Mouse (Mus musculus) liver, embryonic 12.5 days (tissue): Measurements from ENCODE around the gene Smarcd3. TPM values are rescaled to one million over a fixed set of nuclear protein-coding genes. Genes with fewer than 3 reads are reported as not detected.
A peak's percentile ranks its signal among the peaks of the same experiment; 100 is the strongest.
"Not testable (repeated sequence)": the region's sequence is repeated elsewhere in the genome, so short reads cannot be mapped to it uniquely, and the experiment has no call there.

Source experiments
- ATAC-seq: fragments of 200-750 bp; cut with Nextera tagmentation; 2 replicates; pipeline ENCODE4 v1.8.0; 2017; ENCODE audit warnings: moderate number of reproducible peaks, mild to moderate bottlenecking, moderate library complexity
- H3K27ac ChIP-seq: fragments of 300-500 bp; sonication (generic); 2 replicates; pipeline ENCODE4 v1.5.1; 2016; ENCODE audit warnings: mild to moderate bottlenecking
- H3K27me3 ChIP-seq: fragments of 300-500 bp; sonication (generic); replicated peaks from 2 replicates; pipeline ENCODE4 v1.6.1; 2016; ENCODE audit warnings: mild to moderate bottlenecking, moderate library complexity
- H3K36me3 ChIP-seq: fragments of 300-500 bp; sonication (generic); 2 replicates; pipeline ENCODE4 v1.6.1; 2016; ENCODE audit warnings: mild to moderate bottlenecking, moderate library complexity
- H3K4me1 ChIP-seq: fragments of 300-500 bp; sonication (generic); 2 replicates; pipeline ENCODE4 v1.6.1; 2016
- H3K4me2 ChIP-seq: fragments of 300-500 bp; sonication (generic); 2 replicates; pipeline ENCODE4 v1.6.1; 2016; ENCODE audit warnings: mild to moderate bottlenecking, moderate library complexity
- H3K4me3 ChIP-seq: fragments of 300-500 bp; sonication (generic); 2 replicates; pipeline ENCODE4 v1.5.1; 2016; ENCODE audit warnings: mild to moderate bottlenecking, moderate library complexity
- H3K9ac ChIP-seq: fragments of 300-500 bp; sonication (generic); 2 replicates; pipeline ENCODE4 v1.6.1; 2016; ENCODE audit warnings: mild to moderate bottlenecking, moderate library complexity
- H3K9me3 ChIP-seq: fragments of 300-500 bp; sonication (generic); replicated peaks from 2 replicates; pipeline ENCODE4 v1.6.1; 2016; ENCODE audit warnings: mild to moderate bottlenecking, moderate library complexity
- WGBS: fragments of 180-500 bp; shearing (Covaris S2); methylation state at CpG from one replicate; pipeline ENCODE4 v1.1.7; 2016; ENCODE audit not compliant: insufficient replicate concordance; 5-methylcytosine and 5-hydroxymethylcytosine counted together
- polyA plus RNA-seq: library from polyadenylated mRNA; unstranded; fragments of >200 nt; fragmentation: Nextera tagmentation; extraction: Ambion mirVana; gene quantifications from 2 replicates; pipeline ENCODE4 v1.2.1, GENCODE M21; 2016

Gene Smarcd3
- polyA plus RNA-seq, 1 experiment from 2014 or later, result 5.8 TPM

GRCm38 (mm10) chr5:24578109-24578963, 45.9 kb downstream of the Smarcd3 start:
- Histone ChIP-seq H3K36me3 (peaks cover 25% of the 10 kb centered on the region), H3K4me1 (peaks cover 22% of the 10 kb centered on the region), H3K4me2 (peak overlapping the region; percentile 89), H3K9ac (peak overlapping the region; percentile 77), H3K9me3 (no peaks in the 10 kb centered on the region), H3K4me3 (peak overlapping the region; percentile 75), H3K27ac (peak overlapping the region; percentile 83), H3K27me3 (no peaks in the 10 kb centered on the region)
- ATAC-seq, result no peak
- 36% methylated on average over 6 of the region's 6 CpGs for WGBS

DNA sequence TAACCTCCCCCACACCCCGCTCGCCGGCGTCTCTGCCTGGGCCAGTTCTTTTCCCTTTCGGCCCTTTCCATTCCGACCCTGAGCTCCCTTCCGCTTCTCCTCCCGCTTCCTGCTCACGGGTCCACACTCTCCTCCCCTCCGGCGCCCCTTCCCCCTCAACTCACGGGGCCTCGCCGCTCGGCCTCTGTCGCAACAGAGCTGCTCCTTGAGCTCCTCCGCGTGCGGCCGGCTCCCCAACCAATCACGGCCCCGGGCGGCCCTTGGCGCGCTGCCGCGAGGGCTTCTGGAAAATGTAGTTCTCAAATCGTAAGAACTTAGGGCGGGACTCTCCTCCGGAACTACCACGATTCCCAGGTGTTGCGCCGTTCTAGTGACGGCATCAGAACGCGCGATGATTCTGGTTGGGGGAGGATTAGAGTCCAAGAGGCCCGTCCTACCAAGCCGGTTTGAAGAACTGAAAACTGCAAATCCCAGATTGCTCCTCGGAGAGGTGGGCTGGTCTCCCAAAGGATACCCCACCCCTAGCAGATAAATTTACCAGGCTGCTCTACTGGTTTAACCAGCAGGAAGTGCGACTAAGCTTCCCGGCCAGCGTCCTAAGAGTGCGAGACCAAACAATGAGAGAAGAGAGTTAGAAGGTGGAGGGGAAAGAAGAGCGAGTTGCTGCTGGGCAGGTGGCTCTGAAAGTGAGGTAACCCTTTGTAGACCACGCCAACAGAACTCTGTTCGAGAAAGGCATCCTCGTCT, 46.9 kb downstream of the Smarcd3 start, which contains the start of gene Abcf2:
TSS of gene Abcf2 (minus strand) at position 285 of the 747 bp plus-strand sequence.
- ATAC-seq, result peak; percentile 96
- peaks cover 22% of the 10 kb centered on the region for H3K4me1 ChIP-seq
- peak within 1 kb of the TSS; percentile 89 for H3K4me2 ChIP-seq
- under 1% methylated on average over 48 of the region's 48 CpGs for WGBS
- H3K4me3 ChIP-seq, result peak within 1 kb of the TSS; percentile 75
- H3K9ac ChIP-seq, result peak within 1 kb of the TSS; percentile 77
- H3K27me3 ChIP-seq, result no peaks in the 10 kb centered on the region
- no peaks in the 10 kb centered on the region for H3K9me3 ChIP-seq
- peak within 1 kb of the TSS; percentile 83 for H3K27ac ChIP-seq
- peaks cover 35% of the 10 kb centered on the region for H3K36me3 ChIP-seq

GRCm38 (mm10) chr5:24576801-24577182, 47.4 kb downstream of the Smarcd3 start:
- H3K27me3 ChIP-seq, result no peaks in the 10 kb centered on the region
- under 1% methylated on average over 32 of the region's 32 CpGs for WGBS
- H3K4me2 ChIP-seq, result peak overlapping the region; percentile 89
- peak; percentile 25 for ATAC-seq
- H3K9me3 ChIP-seq, result no peaks in the 10 kb centered on the region
- peak overlapping the region; percentile 77 for H3K9ac ChIP-seq
- peak overlapping the region; percentile 83 for H3K27ac ChIP-seq
- H3K36me3 ChIP-seq, result peaks cover 41% of the 10 kb centered on the region
- H3K4me3 ChIP-seq, result peak overlapping the region; percentile 75
- H3K4me1 ChIP-seq, result peaks cover 22% of the 10 kb centered on the region

- peak overlapping the region; percentile 75 for H3K4me3 ChIP-seq
- ATAC-seq, result no peak
- peak overlapping the region; percentile 77 for H3K9ac ChIP-seq
- H3K27ac ChIP-seq, result no peak overlapping the region
- WGBS, result 79% methylated on average over 1 of the region's 1 CpGs
- peaks cover 22% of the 10 kb centered on the region for H3K4me1 ChIP-seq
- peaks cover 49% of the 10 kb centered on the region for H3K36me3 ChIP-seq
- peak overlapping the region; percentile 89 for H3K4me2 ChIP-seq
- H3K9me3 ChIP-seq, result no peaks in the 10 kb centered on the region
- no peaks in the 10 kb centered on the region for H3K27me3 ChIP-seq
These were observed 48.3 kb downstream of the Smarcd3 start for GRCm38 (mm10) chr5:24575948-24576347.

GRCm38 (mm10) chr5:24556709-24557108, 67.5 kb downstream of the Smarcd3 start, which contains the start of gene 4931409K22Rik:
4931409K22Rik (minus strand) TSS chr5:24556809.
- H3K36me3 ChIP-seq, result no peaks in the 10 kb centered on the region
- no peaks in the 10 kb centered on the region for H3K9me3 ChIP-seq
- H3K27me3 ChIP-seq, result peaks cover 35% of the 10 kb centered on the region
- no peak within 1 kb of the TSS for H3K4me2 ChIP-seq
- H3K27ac ChIP-seq, result no peak within 1 kb of the TSS
- H3K4me3 ChIP-seq, result no peak within 1 kb of the TSS
- H3K4me1 ChIP-seq, result no peaks in the 10 kb centered on the region
- WGBS, result 58% methylated on average over 2 of the region's 2 CpGs
- H3K9ac ChIP-seq, result no peak within 1 kb of the TSS
- no peak for ATAC-seq

DNA sequence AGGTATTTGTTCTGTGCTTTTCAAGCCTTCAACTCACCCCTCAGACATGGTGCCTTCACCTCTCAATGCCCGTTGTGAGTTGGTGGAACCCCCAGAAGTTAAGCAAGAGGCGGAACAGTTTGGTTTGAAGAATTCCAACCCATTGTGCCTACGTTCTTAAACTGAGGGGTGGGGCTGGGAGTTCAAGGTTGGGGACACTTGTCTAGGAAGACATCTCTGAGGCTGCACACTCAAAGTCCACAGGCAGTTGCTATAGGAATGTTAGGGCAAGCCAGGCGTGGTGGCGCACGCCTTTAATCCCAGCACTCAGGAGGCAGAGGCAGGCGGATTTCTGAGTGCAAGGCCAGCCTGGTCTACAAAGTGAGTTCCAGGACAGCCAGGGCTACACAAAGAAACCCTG, 68.9 kb downstream of the Smarcd3 start:
- not testable (repeated sequence) for H3K36me3 ChIP-seq, H3K4me2 ChIP-seq, H3K4me1 ChIP-seq, H3K9ac ChIP-seq, H3K9me3 ChIP-seq, ATAC-seq, H3K27ac ChIP-seq, H3K4me3 ChIP-seq
- WGBS, result 73% methylated on average over 7 of the region's 7 CpGs
- H3K27me3 ChIP-seq, result peaks cover 49% of the 10 kb centered on the region

DNA sequence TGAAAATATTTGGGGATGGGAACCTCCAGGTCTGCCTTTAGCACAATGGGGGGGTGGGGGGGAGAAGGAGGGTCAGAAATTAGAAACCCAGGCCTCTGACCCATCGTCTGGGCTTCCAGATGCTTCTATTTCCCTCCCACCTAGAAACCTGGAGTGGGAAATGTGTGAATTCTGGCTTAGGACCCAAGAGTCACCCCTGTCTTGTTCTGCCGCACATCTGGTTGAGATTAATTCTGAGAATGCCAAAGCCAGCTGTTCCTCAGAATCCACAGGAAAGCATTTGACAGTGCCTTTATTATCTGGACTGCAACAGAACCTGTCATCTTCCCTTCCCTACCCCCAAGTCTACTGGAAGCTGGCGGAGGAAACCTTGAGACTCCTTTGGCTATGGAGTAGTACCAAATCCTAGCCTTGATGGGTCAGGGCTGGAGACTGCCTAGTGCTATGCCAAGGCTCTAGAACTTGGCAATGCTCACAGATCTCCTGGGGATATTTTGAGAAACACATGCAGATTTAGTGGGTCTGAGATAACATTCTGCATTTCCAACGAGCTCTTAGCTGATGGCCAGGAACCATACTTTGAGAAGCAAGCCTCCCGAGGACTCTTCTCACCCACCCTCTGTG, 70.5 kb downstream of the Smarcd3 start:
- Histone ChIP-seq H3K4me1 (0 out of 2 replicates have a peak, but pooled peaks cover 7% of the 10 kb centered on the region), H3K36me3 (no peaks in the 10 kb centered on the region), H3K27ac (no peak overlapping the region), H3K27me3 (peaks cover 65% of the 10 kb centered on the region), H3K9me3 (no peaks in the 10 kb centered on the region), H3K4me2 (no peak overlapping the region), H3K9ac (no peak overlapping the region), H3K4me3 (no peak overlapping the region)
- WGBS, result 55% methylated on average over 5 of the region's 5 CpGs
- ATAC-seq, result no peak

GRCm38 (mm10) chr5:24551317-24551688, 72.9 kb downstream of the Smarcd3 start:
- Histone ChIP-seq H3K36me3 (no peaks in the 10 kb centered on the region), H3K9me3 (no peaks in the 10 kb centered on the region), H3K4me3 (no peak overlapping the region), H3K27me3 (peaks cover 83% of the 10 kb centered on the region), H3K4me2 (peak overlapping the region; percentile 13; the same call in 1 of the 2 replicates), H3K9ac (no peak overlapping the region), H3K4me1 (0 out of 2 replicates have a peak, but pooled peaks cover 7% of the 10 kb centered on the region), H3K27ac (no peak overlapping the region)
- no peak for ATAC-seq
- 26% methylated on average over 2 of the region's 2 CpGs for WGBS

GRCm38 (mm10) chr5:24550598-24551316, 73.5 kb downstream of the Smarcd3 start:
- Histone ChIP-seq H3K36me3 (no peaks in the 10 kb centered on the region), H3K27me3 (peaks cover 88% of the 10 kb centered on the region), H3K27ac (no peak overlapping the region), H3K4me1 (0 out of 2 replicates have a peak, but pooled peaks cover 7% of the 10 kb centered on the region), H3K4me2 (peak overlapping the region; percentile 13), H3K4me3 (no peak overlapping the region), H3K9ac (no peak overlapping the region), H3K9me3 (no peaks in the 10 kb centered on the region)
- WGBS, result 27% methylated on average over 26 of the region's 26 CpGs
- ATAC-seq, result no peak

DNA sequence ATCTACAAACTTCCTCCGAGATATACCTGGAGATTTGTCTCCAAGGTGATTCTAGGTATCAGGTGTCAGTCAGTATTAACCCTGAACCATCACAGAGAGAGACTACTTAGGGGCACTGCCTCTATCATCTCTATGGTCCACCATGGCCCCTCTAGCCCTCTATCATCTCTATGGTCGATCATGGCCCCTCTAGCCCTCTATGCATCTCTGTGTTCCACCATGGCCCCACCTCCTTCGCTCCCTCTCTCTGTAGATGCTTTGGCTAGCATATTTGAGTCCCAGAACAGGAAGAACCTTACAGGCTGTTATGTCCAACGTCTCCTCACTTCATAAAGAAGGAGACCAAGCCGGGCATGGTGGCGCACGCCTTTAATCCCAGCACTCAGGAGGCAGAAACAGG, 81.6 kb downstream of the Smarcd3 start:
- Histone ChIP-seq H3K9ac (no peak overlapping the region), H3K4me3 (no peak overlapping the region), H3K36me3 (no peaks in the 10 kb centered on the region), H3K9me3 (no peaks in the 10 kb centered on the region), H3K27me3 (peaks cover 59% of the 10 kb centered on the region), H3K4me1 (0 out of 2 replicates have a peak, but pooled peaks cover 3% of the 10 kb centered on the region), H3K4me2 (no peak overlapping the region), H3K27ac (no peak overlapping the region)
- ATAC-seq, result no peak
- 56% methylated on average over 7 of the region's 7 CpGs for WGBS

GRCm38 (mm10) chr5:24541144-24541569, 83.1 kb downstream of the Smarcd3 start:
- Histone ChIP-seq H3K9me3 (no peaks in the 10 kb centered on the region), H3K36me3 (no peaks in the 10 kb centered on the region), H3K4me1 (0 out of 2 replicates have a peak, but pooled peaks cover 3% of the 10 kb centered on the region), H3K4me3 (no peak overlapping the region), H3K27me3 (peaks cover 60% of the 10 kb centered on the region), H3K27ac (no peak overlapping the region), H3K4me2 (0 out of 2 replicates have a peak overlapping the region, but pooled peaks have one; percentile 28), H3K9ac (no peak overlapping the region)
- 20% methylated on average over 6 of the region's 6 CpGs for WGBS
- ATAC-seq, result no peak
